Mouse (Mus musculus) kidney, adult 11 months (tissue): ENCODE measurements around the gene Apc2.

Experiments used
- DNase-seq: peaks from one replicate; pipeline ENCODE4 v3.0.0; 2022

Gene Apc2

GRCm38 (mm10) chr10:80262776-80263365 lies 32.9 kb upstream of the Apc2 start:
- DNase-seq, result no peak

- peak; percentile 99 for DNase-seq
These were observed 31.2 kb upstream of the Apc2 start for GRCm38 (mm10) chr10:80264341-80265148.

- DNase-seq, result no peak
These were observed 30.7 kb upstream of the Apc2 start for GRCm38 (mm10) chr10:80265149-80265486.

- no peak for DNase-seq
These were observed 25.7 kb upstream of the Apc2 start for GRCm38 (mm10) chr10:80270099-80270498.

- DNase-seq, result peak; percentile 72
These were observed 25.0 kb upstream of the Apc2 start for GRCm38 (mm10) chr10:80270734-80271181.

GRCm38 (mm10) chr10:80271186-80271843 lies 24.5 kb upstream of the Apc2 start:
- no peak for DNase-seq

GRCm38 (mm10) chr10:80271870-80272585 lies 23.7 kb upstream of the Apc2 start:
- no peak for DNase-seq

- no peak for DNase-seq
These were observed 21.9 kb upstream of the Apc2 start for GRCm38 (mm10) chr10:80273847-80274246.

- DNase-seq, result no peak
These were observed 19.5 kb upstream of the Apc2 start for GRCm38 (mm10) chr10:80276238-80276637.

- no peak for DNase-seq
These were observed 17.4 kb upstream of the Apc2 start for GRCm38 (mm10) chr10:80278390-80278789.

GRCm38 (mm10) chr10:80279273-80279672 lies 16.5 kb upstream of the Apc2 start:
- no peak for DNase-seq

- peak; percentile 96 for DNase-seq
These were observed 14.5 kb upstream of the Apc2 start for GRCm38 (mm10) chr10:80281304-80281703.

GRCm38 (mm10) chr10:80281921-80282371 lies 13.8 kb upstream of the Apc2 start:
- peak; percentile 83 for DNase-seq

GRCm38 (mm10) chr10:80282481-80283441 lies 13.0 kb upstream of the Apc2 start:
- peak; percentile 69 for DNase-seq

GRCm38 (mm10) chr10:80285222-80286070 lies 10.3 kb upstream of the Apc2 start:
- no peak for DNase-seq

GRCm38 (mm10) chr10:80288097-80288496 lies 7.7 kb upstream of the Apc2 start:
- no peak for DNase-seq

GRCm38 (mm10) chr10:80288657-80289056 lies 7.1 kb upstream of the Apc2 start:
- DNase-seq, result no peak

GRCm38 (mm10) chr10:80292251-80293146 lies 3.3 kb upstream of the Apc2 start, which contains the start of gene Rps15:
Rps15 (plus strand) TSS chr10:80292453.
- peak; percentile 93 for DNase-seq

- DNase-seq, result no peak
These were observed 2.5 kb upstream of the Apc2 start for GRCm38 (mm10) chr10:80293325-80293724.

- no peak for DNase-seq
These were observed 1.5 kb upstream of the Apc2 start for GRCm38 (mm10) chr10:80294311-80294710.
